Mouse (Mus musculus): ENCODE data around the gene 1810024B03Rik.
"Not testable (repeated sequence)": the region's sequence is repeated elsewhere in the genome, so short reads cannot be mapped to it uniquely, and the experiment has no call there.

1810024B03Rik gene

GRCm38 (mm10) chr2:127182598-127183381 lies 25.3 kb downstream of the 1810024B03Rik start:
- DNase-seq (ENCODE audit: low read depth in 1 of 2, low spot score in 2 of 2) = peak; percentile 51 to 65

GRCm38 (mm10) chr2:127166261-127166660 lies 41.8 kb downstream of the 1810024B03Rik start:
- not testable (repeated sequence) for DNase-seq (ENCODE audit: low read depth in 1 of 2, low spot score in 2 of 2)

DNA sequence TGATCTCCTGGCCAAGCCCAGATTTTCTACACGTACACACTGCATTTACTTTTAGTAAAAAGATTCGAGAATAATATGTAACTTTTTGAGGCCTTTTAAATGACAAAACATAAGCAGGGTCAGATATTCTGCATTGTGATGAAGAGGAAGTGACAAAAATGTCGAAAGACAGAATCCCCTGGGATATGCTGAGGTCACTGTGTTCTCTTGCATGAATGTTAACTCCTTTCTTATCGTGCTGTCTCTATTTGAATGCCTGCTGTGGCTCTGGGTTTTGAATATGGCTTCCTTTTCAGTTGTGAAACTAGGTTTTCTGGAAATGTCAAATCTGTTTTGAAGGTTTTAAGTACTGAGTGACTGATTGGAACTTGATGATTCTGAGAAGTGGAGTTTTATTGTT lies 42.4 kb downstream of the 1810024B03Rik start:
- DNase-seq (ENCODE audit: low read depth in 1 of 2, low spot score in 2 of 2) = no peak

GRCm38 (mm10) chr2:127145699-127146098 lies 62.4 kb downstream of the 1810024B03Rik start:
- no peak for DNase-seq (ENCODE audit: low read depth in 1 of 2, low spot score in 2 of 2)

- DNase-seq (ENCODE audit: low read depth in 1 of 2, low spot score in 2 of 2) = peak in 1 of 2 experiments; percentile 32
Observed at GRCm38 (mm10) chr2:127143158-127144063, 64.7 kb downstream of the 1810024B03Rik start, which contains the start of gene Itpripl1. TSS of gene Itpripl1 (minus strand) at chr2:127143442.

DNA sequence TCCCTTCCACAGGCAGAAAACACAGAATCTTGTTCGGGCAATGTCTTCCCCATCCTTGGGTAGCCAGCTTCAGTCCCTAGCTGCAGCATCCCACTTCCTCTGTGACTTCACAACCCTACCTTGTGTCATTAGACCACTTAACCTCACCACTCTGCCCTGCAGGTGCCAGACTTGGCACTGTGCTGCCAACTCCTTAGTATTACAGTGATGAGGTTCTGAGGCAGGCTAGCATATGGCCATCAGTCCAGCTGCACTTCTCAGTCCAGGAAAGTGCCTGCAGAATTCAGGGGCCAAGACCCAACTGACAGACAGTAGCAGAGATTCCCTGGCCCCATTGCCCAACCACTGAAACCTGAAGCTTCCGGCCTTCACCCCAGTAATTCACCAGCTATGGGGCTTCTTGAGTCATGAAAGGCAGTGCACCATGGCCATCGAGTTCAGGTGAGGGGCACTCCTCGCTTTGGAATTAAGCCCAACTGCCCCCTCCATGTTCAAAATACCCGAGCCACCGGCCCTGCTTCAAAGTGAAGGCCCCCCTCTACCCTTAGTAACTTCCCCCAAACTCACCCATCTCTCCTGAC lies 65.4 kb downstream of the 1810024B03Rik start:
- DNase-seq (ENCODE audit: low read depth in 1 of 2, low spot score in 2 of 2) = no peak

DNA sequence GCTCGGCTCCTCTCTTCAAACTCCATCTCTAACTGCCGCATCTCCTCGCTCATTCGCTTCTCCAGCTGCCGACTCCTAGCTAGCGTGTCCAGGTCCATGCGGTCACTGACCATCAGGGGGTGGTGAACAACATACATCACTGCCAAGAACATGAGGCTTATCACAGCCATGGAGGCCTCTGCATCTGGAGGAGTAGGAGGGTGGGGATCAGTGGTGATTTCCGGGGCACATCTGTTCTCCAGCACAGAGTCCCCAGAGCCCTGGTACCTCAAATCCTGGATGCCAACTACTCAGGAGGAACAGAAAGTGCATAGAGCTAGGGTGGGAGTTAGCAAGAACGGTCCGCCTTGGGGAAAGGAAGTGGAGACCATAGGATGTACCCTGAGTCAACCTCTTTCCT lies 66.0 kb downstream of the 1810024B03Rik start:
- no peak for DNase-seq (ENCODE audit: low read depth in 1 of 2, low spot score in 2 of 2)

GRCm38 (mm10) chr2:127140011-127140410 lies 68.1 kb downstream of the 1810024B03Rik start:
- DNase-seq (ENCODE audit: low read depth in 1 of 2, low spot score in 2 of 2) = no peak

DNA sequence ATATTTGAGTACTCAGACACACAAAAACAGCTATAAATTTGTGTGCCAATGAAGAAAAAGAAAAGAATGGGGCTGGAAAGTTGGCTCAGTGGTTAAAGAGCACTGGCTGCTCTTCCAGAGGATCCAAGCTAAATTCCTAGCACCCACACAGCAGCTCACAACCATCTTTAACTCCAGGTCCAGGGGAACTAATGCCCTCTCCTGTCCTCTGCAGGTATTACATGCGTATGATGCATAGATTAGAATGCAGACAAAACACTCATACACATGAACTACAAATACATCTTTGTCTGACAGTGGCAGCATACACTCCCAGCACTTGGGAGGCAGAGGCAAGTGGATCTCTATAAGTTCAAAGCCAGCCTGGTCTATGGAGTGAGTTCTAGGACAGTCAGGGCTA lies 68.5 kb downstream of the 1810024B03Rik start:
- DNase-seq (ENCODE audit: low read depth in 1 of 2, low spot score in 2 of 2) = no peak

GRCm38 (mm10) chr2:127139094-127139493 lies 69.0 kb downstream of the 1810024B03Rik start:
- DNase-seq (ENCODE audit: low read depth in 1 of 2, low spot score in 2 of 2) = no peak

DNA sequence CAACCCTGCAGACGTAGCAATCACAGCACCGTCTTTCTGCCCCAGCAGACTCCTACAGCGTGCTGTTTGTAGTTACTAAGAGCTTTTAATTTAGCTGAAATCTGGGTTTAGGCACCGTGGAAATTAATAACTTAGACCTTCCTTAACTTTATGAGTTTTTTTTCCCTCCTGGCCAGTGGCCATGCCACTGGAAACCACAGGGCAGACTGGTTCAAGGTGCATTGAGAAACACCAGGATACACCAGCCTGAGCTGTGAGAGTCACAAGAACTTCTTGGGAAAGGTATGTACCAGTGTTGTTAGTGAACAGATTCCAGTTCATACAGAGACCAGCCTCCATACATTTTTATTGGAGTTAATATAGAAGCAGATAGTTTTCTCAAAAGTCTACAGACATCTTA lies 69.6 kb downstream of the 1810024B03Rik start:
- no peak for DNase-seq (ENCODE audit: low read depth in 1 of 2, low spot score in 2 of 2)

GRCm38 (mm10) chr2:127137838-127138420 lies 70.2 kb downstream of the 1810024B03Rik start:
- no peak for DNase-seq (ENCODE audit: low read depth in 1 of 2, low spot score in 2 of 2)

DNA sequence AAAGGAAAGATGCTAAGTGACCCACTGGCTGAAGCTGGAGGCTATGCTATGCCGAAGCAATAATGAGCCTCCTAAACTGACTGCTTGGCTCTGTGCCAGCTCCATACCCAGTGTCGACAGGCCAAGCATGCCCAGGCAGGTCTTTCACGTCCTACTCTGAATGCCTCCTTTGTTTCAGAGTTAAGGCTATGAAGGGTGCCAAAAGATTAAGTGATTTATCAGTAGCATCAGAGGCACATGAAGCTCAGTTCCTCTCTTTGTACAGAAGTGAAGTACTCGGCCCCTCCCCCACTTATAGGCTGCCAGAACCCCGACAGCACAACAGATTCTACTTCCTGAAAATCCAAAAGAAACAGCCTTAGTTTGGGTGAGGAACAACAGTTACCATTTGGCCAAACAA lies 71.1 kb downstream of the 1810024B03Rik start:
- peak; percentile 37 to 39 for DNase-seq (ENCODE audit: low read depth in 1 of 2, low spot score in 2 of 2)
